Mouse (Mus musculus): ENCODE data around the gene Foxn1. TPM values are rescaled to one million over a fixed set of nuclear protein-coding genes. Genes with fewer than 3 reads are reported as not detected.

The Foxn1 gene
- total and polyA plus RNA-seq, 2 experiments from 2014 or later, result not detected

GRCm38 (mm10) chr11:78322076-78322831 is 64.1 kb downstream of the Foxn1 start:
- ATAC-seq (peak; percentile 71), DNase-seq (ENCODE audit: low spot score) (peak; percentile 76)
- Histone ChIP-seq H3K4me3 (ENCODE audit: low read length) (peak overlapping the region; percentile 31), H3K36me3 (ENCODE audit: insufficient read depth, low read length) (no peaks in the 10 kb centered on the region), H3K4me1 (ENCODE audit: insufficient read depth, low read length) (peaks cover 8% of the 10 kb centered on the region), H3K27ac (peak overlapping the region; percentile 86), H3K9ac (replicated peaks; ENCODE audit: low read length) (no peak overlapping the region), H3K9me3 (ENCODE audit: low read length) (no peaks in the 10 kb centered on the region), H3K4me2 (ENCODE audit: low read depth, low read length) (peak overlapping the region; percentile 53), H3K27me3 (ENCODE audit: insufficient read depth, low read length) (no peaks in the 10 kb centered on the region)
- no peak for TF ChIP-seq CTCF (IDR thresholded peaks at IDR 0.05; ENCODE audit: low read depth)
- 33% methylated on average over 2 of the region's 2 CpGs for WGBS

GRCm38 (mm10) chr11:78318411-78318810 is 67.9 kb downstream of the Foxn1 start:
- Histone ChIP-seq H3K36me3 (ENCODE audit: insufficient read depth, low read length) (no peaks in the 10 kb centered on the region), H3K4me3 (ENCODE audit: low read length) (no peak overlapping the region), H3K27me3 (ENCODE audit: insufficient read depth, low read length) (no peaks in the 10 kb centered on the region), H3K9ac (replicated peaks; ENCODE audit: low read length) (no peak overlapping the region), H3K4me1 (ENCODE audit: insufficient read depth, low read length) (no peaks in the 10 kb centered on the region), H3K27ac (peak overlapping the region; percentile 48; the same call in 1 of the 2 replicates), H3K9me3 (ENCODE audit: low read length) (no peaks in the 10 kb centered on the region), H3K4me2 (ENCODE audit: low read depth, low read length) (no peak overlapping the region)
- TF ChIP-seq CTCF (IDR thresholded peaks at IDR 0.05; ENCODE audit: low read depth), result no peak
- ATAC-seq (no peak), DNase-seq (ENCODE audit: low spot score) (peak; percentile 36)
- 69% methylated on average over 2 of the region's 2 CpGs for WGBS

GRCm38 (mm10) chr11:78313662-78314061 is 72.7 kb downstream of the Foxn1 start:
- ATAC-seq (no peak), DNase-seq (ENCODE audit: low spot score) (no peak)
- no peak for TF ChIP-seq CTCF (IDR thresholded peaks at IDR 0.05; ENCODE audit: low read depth)
- Histone ChIP-seq H3K27me3 (ENCODE audit: insufficient read depth, low read length) (no peaks in the 10 kb centered on the region), H3K4me2 (ENCODE audit: low read depth, low read length) (no peak overlapping the region), H3K4me1 (ENCODE audit: insufficient read depth, low read length) (no peaks in the 10 kb centered on the region), H3K36me3 (ENCODE audit: insufficient read depth, low read length) (no peaks in the 10 kb centered on the region), H3K9me3 (ENCODE audit: low read length) (no peaks in the 10 kb centered on the region), H3K4me3 (ENCODE audit: low read length) (no peak overlapping the region), H3K9ac (replicated peaks; ENCODE audit: low read length) (no peak overlapping the region), H3K27ac (no peak overlapping the region)
- 78% methylated on average over 2 of the region's 2 CpGs for WGBS

GRCm38 (mm10) chr11:78310861-78311511 is 75.4 kb downstream of the Foxn1 start:
- no peak for TF ChIP-seq CTCF (IDR thresholded peaks at IDR 0.05; ENCODE audit: low read depth)
- Histone ChIP-seq H3K27ac (peak overlapping the region; percentile 37; the same call in 1 of the 2 replicates), H3K27me3 (ENCODE audit: insufficient read depth, low read length) (no peaks in the 10 kb centered on the region), H3K4me3 (ENCODE audit: low read length) (no peak overlapping the region), H3K4me2 (ENCODE audit: low read depth, low read length) (no peak overlapping the region), H3K9me3 (ENCODE audit: low read length) (no peaks in the 10 kb centered on the region), H3K4me1 (ENCODE audit: insufficient read depth, low read length) (no peaks in the 10 kb centered on the region), H3K9ac (replicated peaks; ENCODE audit: low read length) (no peak overlapping the region), H3K36me3 (ENCODE audit: insufficient read depth, low read length) (no peaks in the 10 kb centered on the region)
- ATAC-seq (peak; percentile 78; the same call in 1 of the 2 replicates), DNase-seq (ENCODE audit: low spot score) (peak; percentile 56)
- WGBS, result 75% methylated on average over 8 of the region's 8 CpGs

Other genes with a start within 250 kb of the Foxn1 start
- 124 and 130 TPM in 2 replicates for gene Traf4, start 221.0 kb downstream of the Foxn1 start, total RNA-seq (2014; rRNA removed)
- gene Traf4, start 221.0 kb downstream of the Foxn1 start, polyA plus RNA-seq (2015; fragmentation: Nextera tagmentation; extraction: Ambion mirVana), result 79.5 and 88.7 TPM in 2 replicates
- 7.6 and 11.8 TPM in 2 replicates for gene Nek8, start 209.9 kb downstream of the Foxn1 start, total RNA-seq (2014; rRNA removed)
- gene Nek8, start 209.9 kb downstream of the Foxn1 start, polyA plus RNA-seq (2015; fragmentation: Nextera tagmentation; extraction: Ambion mirVana), result 7.3 and 7.7 TPM in 2 replicates
- gene Tlcd1, start 209.8 kb downstream of the Foxn1 start, total RNA-seq (2014; rRNA removed), result 37.5 and 46.1 TPM in 2 replicates
- 36.8 and 42.6 TPM in 2 replicates for gene Tlcd1, start 209.8 kb downstream of the Foxn1 start, polyA plus RNA-seq (2015; fragmentation: Nextera tagmentation; extraction: Ambion mirVana)
- 418 and 469 TPM in 2 replicates for gene Rpl23a, start 203.0 kb downstream of the Foxn1 start, total RNA-seq (2014; rRNA removed)
- gene Rpl23a, start 203.0 kb downstream of the Foxn1 start, polyA plus RNA-seq (2015; fragmentation: Nextera tagmentation; extraction: Ambion mirVana), result 906 and 915 TPM in 2 replicates
- 85.6 and 96.4 TPM in 2 replicates for gene Rab34, start 198.1 kb downstream of the Foxn1 start, total RNA-seq (2014; rRNA removed)
- gene Rab34, start 198.1 kb downstream of the Foxn1 start, polyA plus RNA-seq (2015; fragmentation: Nextera tagmentation; extraction: Ambion mirVana), result 63.5 and 76.2 TPM in 2 replicates
- gene Proca1, start 193.2 kb downstream of the Foxn1 start, total RNA-seq (2014; rRNA removed), result 1.9 and 4.9 TPM in 2 replicates
- 5.6 and 5.8 TPM in 2 replicates for gene Proca1, start 193.2 kb downstream of the Foxn1 start, polyA plus RNA-seq (2015; fragmentation: Nextera tagmentation; extraction: Ambion mirVana)
- 77.1 and 112 TPM in 2 replicates for gene Sdf2, start 140.8 kb downstream of the Foxn1 start, total RNA-seq (2014; rRNA removed)
- gene Sdf2, start 140.8 kb downstream of the Foxn1 start, polyA plus RNA-seq (2015; fragmentation: Nextera tagmentation; extraction: Ambion mirVana), result 107 and 113 TPM in 2 replicates
- 34.2 and 36.0 TPM in 2 replicates for gene Supt6, start 140.6 kb downstream of the Foxn1 start, total RNA-seq (2014; rRNA removed)
- 17.1 and 19.0 TPM in 2 replicates for gene Supt6, start 140.6 kb downstream of the Foxn1 start, polyA plus RNA-seq (2015; fragmentation: Nextera tagmentation; extraction: Ambion mirVana)
- gene 2610507B11Rik, start 124.8 kb downstream of the Foxn1 start, total RNA-seq (2014; rRNA removed), result 86.2 and 93.6 TPM in 2 replicates
- gene 2610507B11Rik, start 124.8 kb downstream of the Foxn1 start, polyA plus RNA-seq (2015; fragmentation: Nextera tagmentation; extraction: Ambion mirVana), result 78.2 and 79.0 TPM in 2 replicates
- gene BC030499, start 95.7 kb downstream of the Foxn1 start, total RNA-seq (2014; rRNA removed), result 0.10 TPM in 1 of 2 replicates, not detected in the other
- 0.15 TPM in 1 of 2 replicates, not detected in the other for gene BC030499, start 95.7 kb downstream of the Foxn1 start, polyA plus RNA-seq (2015; fragmentation: Nextera tagmentation; extraction: Ambion mirVana)
- 26.7 and 31.4 TPM in 2 replicates for gene Spag5, start 85.0 kb downstream of the Foxn1 start, total RNA-seq (2014; rRNA removed)
- gene Spag5, start 85.0 kb downstream of the Foxn1 start, polyA plus RNA-seq (2015; fragmentation: Nextera tagmentation; extraction: Ambion mirVana), result 9.1 and 9.9 TPM in 2 replicates
- gene Aldoc, start 63.6 kb downstream of the Foxn1 start, total RNA-seq (2014; rRNA removed), result 798 and 822 TPM in 2 replicates
- 693 and 762 TPM in 2 replicates for gene Aldoc, start 63.6 kb downstream of the Foxn1 start, polyA plus RNA-seq (2015; fragmentation: Nextera tagmentation; extraction: Ambion mirVana)
- 88.3 and 89.0 TPM in 2 replicates for gene Pigs, start 58.1 kb downstream of the Foxn1 start, total RNA-seq (2014; rRNA removed)
- 105 TPM in 2 replicates for gene Pigs, start 58.1 kb downstream of the Foxn1 start, polyA plus RNA-seq (2015; fragmentation: Nextera tagmentation; extraction: Ambion mirVana)
- 125 and 154 TPM in 2 replicates for gene Unc119, start 43.1 kb downstream of the Foxn1 start, total RNA-seq (2014; rRNA removed)
- gene Unc119, start 43.1 kb downstream of the Foxn1 start, polyA plus RNA-seq (2015; fragmentation: Nextera tagmentation; extraction: Ambion mirVana), result 76.2 and 82.0 TPM in 2 replicates
- 0.10 TPM in 1 of 2 replicates, not detected in the other for gene Slc13a2, start 35.7 kb upstream of the Foxn1 start, total RNA-seq (2014; rRNA removed)
- gene Slc13a2, start 35.7 kb upstream of the Foxn1 start, polyA plus RNA-seq (2015; fragmentation: Nextera tagmentation; extraction: Ambion mirVana), result not detected in 2 replicates
- 18.7 and 20.6 TPM in 2 replicates for gene Slc46a1, start 79.1 kb upstream of the Foxn1 start, total RNA-seq (2014; rRNA removed)
- gene Slc46a1, start 79.1 kb upstream of the Foxn1 start, polyA plus RNA-seq (2015; fragmentation: Nextera tagmentation; extraction: Ambion mirVana), result 19.5 and 21.7 TPM in 2 replicates
- 85.9 and 87.8 TPM in 2 replicates for gene Sarm1, start 111.2 kb upstream of the Foxn1 start, total RNA-seq (2014; rRNA removed)
- 30.8 and 32.7 TPM in 2 replicates for gene Sarm1, start 111.2 kb upstream of the Foxn1 start, polyA plus RNA-seq (2015; fragmentation: Nextera tagmentation; extraction: Ambion mirVana)
- gene Vtn, start 112.5 kb upstream of the Foxn1 start, total RNA-seq (2014; rRNA removed), result 109 and 152 TPM in 2 replicates
- 118 and 133 TPM in 2 replicates for gene Vtn, start 112.5 kb upstream of the Foxn1 start, polyA plus RNA-seq (2015; fragmentation: Nextera tagmentation; extraction: Ambion mirVana)
- gene Sebox, start 116.9 kb upstream of the Foxn1 start, total RNA-seq (2014; rRNA removed), result 0.58 and 0.78 TPM in 2 replicates
- gene Sebox, start 116.9 kb upstream of the Foxn1 start, polyA plus RNA-seq (2015; fragmentation: Nextera tagmentation; extraction: Ambion mirVana), result 0.15 and 0.26 TPM in 2 replicates
- gene Tmem199, start 125.6 kb upstream of the Foxn1 start, total RNA-seq (2014; rRNA removed), result 40.3 and 42.1 TPM in 2 replicates
- 84.8 and 86.9 TPM in 2 replicates for gene Tmem199, start 125.6 kb upstream of the Foxn1 start, polyA plus RNA-seq (2015; fragmentation: Nextera tagmentation; extraction: Ambion mirVana)
- 134 and 143 TPM in 2 replicates for gene Poldip2, start 125.6 kb upstream of the Foxn1 start, total RNA-seq (2014; rRNA removed)
- gene Poldip2, start 125.6 kb upstream of the Foxn1 start, polyA plus RNA-seq (2015; fragmentation: Nextera tagmentation; extraction: Ambion mirVana), result 165 and 170 TPM in 2 replicates
- gene Tnfaip1, start 149.8 kb upstream of the Foxn1 start, total RNA-seq (2014; rRNA removed), result 36.6 and 46.2 TPM in 2 replicates
- 56.1 and 56.2 TPM in 2 replicates for gene Tnfaip1, start 149.8 kb upstream of the Foxn1 start, polyA plus RNA-seq (2015; fragmentation: Nextera tagmentation; extraction: Ambion mirVana)
- 96.2 and 109 TPM in 2 replicates for gene Ift20, start 149.8 kb upstream of the Foxn1 start, total RNA-seq (2014; rRNA removed)
- 123 and 136 TPM in 2 replicates for gene Ift20, start 149.8 kb upstream of the Foxn1 start, polyA plus RNA-seq (2015; fragmentation: Nextera tagmentation; extraction: Ambion mirVana)
- gene Tmem97, start 164.2 kb upstream of the Foxn1 start, total RNA-seq (2014; rRNA removed), result 39.0 and 44.5 TPM in 2 replicates
- gene Tmem97, start 164.2 kb upstream of the Foxn1 start, polyA plus RNA-seq (2015; fragmentation: Nextera tagmentation; extraction: Ambion mirVana), result 42.8 and 43.5 TPM in 2 replicates